Mouse (Mus musculus) forebrain, postnatal 0 days (tissue): ENCODE data around the gene Nol12. TPM values are rescaled to one million over a fixed set of nuclear protein-coding genes. Genes with fewer than 3 reads are reported as not detected.

Experiments used
- ATAC-seq: fragments of 200-750 bp; cut with Nextera tagmentation; 2 replicates; pipeline ENCODE4 v1.8.0; 2017; ENCODE audit warnings: mild to moderate bottlenecking, moderate library complexity
- DNase-seq: peaks from one replicate; pipeline ENCODE4 v3.0.0-alpha.2; 2015
- H3K27ac ChIP-seq: fragments of 300-500 bp; sonication (generic); 2 replicates; pipeline ENCODE4 v1.5.1; 2014; ENCODE audit warnings: low read depth, mild to moderate bottlenecking, antibody characterized with exemption, low read length, moderate library complexity, mixed read lengths
- H3K27me3 ChIP-seq: fragments of 300-500 bp; sonication (generic); 2 replicates; pipeline ENCODE4 v1.6.1; 2014; ENCODE audit warnings: mild to moderate bottlenecking, low read length, mixed read lengths; ENCODE audit not compliant: insufficient read depth
- H3K36me3 ChIP-seq: fragments of 300-500 bp; sonication (generic); 2 replicates; pipeline ENCODE4 v1.6.1; 2014; ENCODE audit warnings: mild to moderate bottlenecking, moderate library complexity; ENCODE audit not compliant: insufficient read depth
- H3K4me1 ChIP-seq: fragments of 300-500 bp; sonication (generic); 2 replicates; pipeline ENCODE4 v1.6.1; 2014; ENCODE audit warnings: antibody characterized with exemption; ENCODE audit not compliant: insufficient read depth
- H3K4me2 ChIP-seq: fragments of 300-500 bp; sonication (generic); 2 replicates; pipeline ENCODE4 v1.6.1; 2014; ENCODE audit warnings: low read depth, mild to moderate bottlenecking, moderate library complexity
- H3K4me3 ChIP-seq: fragments of 300-500 bp; sonication (generic); 2 replicates; pipeline ENCODE4 v1.5.1; 2014; ENCODE audit warnings: low read depth, low read length, mixed read lengths
- H3K9ac ChIP-seq: fragments of 300-500 bp; sonication (generic); 2 replicates; pipeline ENCODE4 v1.6.1; 2014; ENCODE audit warnings: mild to moderate bottlenecking
- H3K9me3 ChIP-seq: fragments of 300-500 bp; sonication (generic); 2 replicates; pipeline ENCODE4 v1.6.1; 2016; ENCODE audit warnings: low read length
- CTCF ChIP-seq: sonication (generic); IDR thresholded peaks from 2 replicates; pipeline ENCODE4 v1.5.1; 2016; ENCODE audit warnings: antibody characterized with exemption, control low read depth, low read depth
- WGBS: fragments of 180-500 bp; shearing (Covaris S2); extraction: QIAGEN DNeasy Blood & Tissue Kit; methylation state at CpG from one replicate; pipeline ENCODE4 v1.1.7; 2014; 5-methylcytosine and 5-hydroxymethylcytosine counted together
- polyA plus RNA-seq: library from polyadenylated mRNA; unstranded; fragments of >200 nt; fragmentation: Nextera tagmentation; extraction: Ambion mirVana; gene quantifications from 2 replicates; pipeline ENCODE4 v1.2.1, GENCODE M21; 2015
- total RNA-seq: library from RNA; depleted of rRNA; stranded (reverse); fragments of >200 nt; gene quantifications from 2 replicates; pipeline ENCODE4 v1.2.3, GENCODE M21; 2014

Gene Nol12
- total and polyA plus RNA-seq, 2 experiments from 2014 or later: 17.6 to 60.3 TPM

DNA sequence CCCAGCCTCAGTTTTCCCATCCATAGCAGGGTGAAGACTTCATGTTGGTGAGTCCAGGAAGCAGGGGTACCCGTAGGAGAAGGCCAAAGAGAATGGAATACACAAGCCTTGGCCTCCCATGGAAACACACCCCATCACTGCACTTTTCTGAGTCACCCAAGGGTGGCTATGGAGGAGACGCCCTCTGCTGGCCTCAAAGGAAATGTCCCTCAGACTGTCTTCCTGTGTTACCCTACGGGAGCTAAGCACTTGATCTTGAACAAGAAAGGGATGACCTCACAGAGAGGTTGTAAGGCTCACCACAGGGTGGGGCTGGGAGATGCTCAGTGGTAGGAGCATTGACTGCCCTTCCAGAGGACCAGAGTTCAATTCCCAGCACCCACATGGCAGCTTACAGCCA lies 3.2 kb upstream of the Nol12 start:
- Histone ChIP-seq H3K27ac (no peak overlapping the region), H3K4me2 (no peak overlapping the region), H3K9ac (no peak overlapping the region), H3K36me3 (peaks cover 2% of the 10 kb centered on the region; the same call in 1 of the 2 replicates), H3K27me3 (no peaks in the 10 kb centered on the region), H3K4me3 (no peak overlapping the region), H3K9me3 (no peaks in the 10 kb centered on the region), H3K4me1 (peaks cover 9% of the 10 kb centered on the region)
- TF ChIP-seq CTCF: peak; percentile 59
- DNase-seq (no peak), ATAC-seq (no peak)
- 14% methylated on average over 3 of the region's 3 CpGs for WGBS

- no peak overlapping the region for H3K4me3 ChIP-seq
- WGBS: 92% methylated on average over 12 of the region's 12 CpGs
- no peaks in the 10 kb centered on the region for H3K27me3 ChIP-seq
- H3K9ac ChIP-seq: no peak overlapping the region
- H3K4me1 ChIP-seq: peaks cover 3% of the 10 kb centered on the region
- no peak overlapping the region for H3K4me2 ChIP-seq
- ATAC-seq: no peak
- DNase-seq: no peak
- H3K9me3 ChIP-seq: no peaks in the 10 kb centered on the region
- no peak for TF ChIP-seq CTCF
- no peak overlapping the region for H3K27ac ChIP-seq
- H3K36me3 ChIP-seq: peaks cover 48% of the 10 kb centered on the region
Measured at GRCm38 (mm10) chr15:78936403-78936802, 1.7 kb downstream of the Nol12 start.

DNA sequence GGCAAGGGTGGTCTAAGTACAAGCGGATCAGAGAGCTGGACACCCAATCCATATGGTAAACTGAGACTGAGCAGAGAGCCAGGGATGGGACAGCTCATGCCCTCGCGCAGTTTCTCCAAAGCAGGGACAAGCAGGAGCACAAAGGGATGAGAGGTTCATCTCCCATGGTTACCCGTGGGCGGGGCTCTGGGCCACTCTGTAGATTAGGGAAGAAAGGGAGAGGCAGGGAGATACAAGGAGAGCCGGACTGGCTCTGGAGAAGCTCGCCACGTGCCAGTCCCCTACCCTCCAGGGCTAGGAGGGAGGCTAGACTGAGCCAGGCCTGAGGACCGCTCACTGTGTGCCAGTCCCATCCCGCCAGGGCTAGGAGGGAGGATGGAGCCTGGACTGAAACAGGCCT lies 2.6 kb downstream of the Nol12 start:
- Histone ChIP-seq H3K27me3 (no peaks in the 10 kb centered on the region), H3K9ac (no peak overlapping the region), H3K36me3 (peaks cover 50% of the 10 kb centered on the region), H3K4me2 (no peak overlapping the region), H3K4me1 (peaks cover 3% of the 10 kb centered on the region), H3K4me3 (no peak overlapping the region), H3K27ac (no peak overlapping the region), H3K9me3 (no peaks in the 10 kb centered on the region)
- DNase-seq: no peak
- no peak for ATAC-seq
- TF ChIP-seq CTCF: no peak
- 88% methylated on average over 10 of the region's 10 CpGs for WGBS

GRCm38 (mm10) chr15:78937963-78938362 lies 3.2 kb downstream of the Nol12 start:
- no peak overlapping the region for H3K27ac ChIP-seq
- 64% methylated on average over 2 of the region's 2 CpGs for WGBS
- H3K36me3 ChIP-seq: peaks cover 50% of the 10 kb centered on the region
- no peak overlapping the region for H3K4me3 ChIP-seq
- H3K27me3 ChIP-seq: no peaks in the 10 kb centered on the region
- DNase-seq (no peak), ATAC-seq (no peak)
- no peak overlapping the region for H3K4me2 ChIP-seq
- no peak overlapping the region for H3K9ac ChIP-seq
- peaks cover 3% of the 10 kb centered on the region for H3K4me1 ChIP-seq
- H3K9me3 ChIP-seq: no peaks in the 10 kb centered on the region
- no peak for TF ChIP-seq CTCF

GRCm38 (mm10) chr15:78940325-78940724 lies 5.6 kb downstream of the Nol12 start:
- no peak for DNase-seq
- Histone ChIP-seq H3K27me3 (no peaks in the 10 kb centered on the region), H3K4me3 (no peak overlapping the region), H3K4me1 (no peaks in the 10 kb centered on the region; the same call in none of the 2 replicates), H3K9ac (no peak overlapping the region), H3K36me3 (peaks cover 50% of the 10 kb centered on the region), H3K4me2 (no peak overlapping the region), H3K27ac (no peak overlapping the region), H3K9me3 (no peaks in the 10 kb centered on the region)
- no peak for TF ChIP-seq CTCF
- 92% methylated on average over 13 of the region's 13 CpGs for WGBS
- no peak for ATAC-seq

DNA sequence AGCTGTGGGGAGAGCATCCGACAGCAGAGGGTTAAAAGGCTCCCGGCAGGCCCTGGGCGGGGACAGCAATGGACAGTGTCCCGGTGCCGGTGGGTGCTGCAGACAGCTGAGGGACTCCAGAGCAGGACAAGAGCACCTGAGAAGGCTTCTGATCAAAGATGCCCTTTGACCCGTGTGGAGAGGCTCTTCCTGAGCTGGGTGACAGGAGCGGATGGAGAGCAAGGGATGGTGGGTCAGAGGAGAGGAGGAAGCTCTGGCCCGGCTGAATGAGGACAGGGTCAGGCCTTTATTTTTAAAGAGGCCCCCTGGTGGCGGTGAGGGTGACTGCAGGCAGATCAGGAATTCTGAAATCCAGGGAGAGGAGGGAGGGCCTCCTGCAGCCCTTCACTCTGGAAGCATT lies 7.9 kb downstream of the Nol12 start:
- H3K4me3 ChIP-seq: no peak overlapping the region
- TF ChIP-seq CTCF: peak; percentile 86
- H3K27ac ChIP-seq: no peak overlapping the region

GRCm38 (mm10) chr15:78946232-78946631 lies 11.5 kb downstream of the Nol12 start:
- DNase-seq (no peak), ATAC-seq (no peak)
- H3K27ac ChIP-seq: no peak overlapping the region
- H3K9me3 ChIP-seq: no peaks in the 10 kb centered on the region
- H3K4me1 ChIP-seq: peaks cover 11% of the 10 kb centered on the region; the same call in 1 of the 2 replicates
- 35% methylated on average over 7 of the region's 7 CpGs for WGBS
- no peaks in the 10 kb centered on the region for H3K27me3 ChIP-seq
- H3K4me3 ChIP-seq: no peak overlapping the region
- no peak overlapping the region for H3K9ac ChIP-seq
- TF ChIP-seq CTCF: no peak
- H3K4me2 ChIP-seq: no peak overlapping the region
- peaks cover 7% of the 10 kb centered on the region; the same call in 1 of the 2 replicates for H3K36me3 ChIP-seq

More for the DNA sequence above, 7.9 kb downstream of the Nol12 start:
- ATAC-seq: peak; percentile 57
- 2% methylated on average over 9 of the region's 9 CpGs for WGBS
- no peaks in the 10 kb centered on the region for H3K4me1 ChIP-seq
- peak overlapping the region; percentile 40; the same call in 1 of the 2 replicates for H3K4me2 ChIP-seq
- H3K36me3 ChIP-seq: peaks cover 38% of the 10 kb centered on the region
- DNase-seq: peak; percentile 84
- no peaks in the 10 kb centered on the region for H3K9me3 ChIP-seq
- no peaks in the 10 kb centered on the region for H3K27me3 ChIP-seq
- H3K9ac ChIP-seq: peak overlapping the region; percentile 22; the same call in 1 of the 2 replicates

DNA sequence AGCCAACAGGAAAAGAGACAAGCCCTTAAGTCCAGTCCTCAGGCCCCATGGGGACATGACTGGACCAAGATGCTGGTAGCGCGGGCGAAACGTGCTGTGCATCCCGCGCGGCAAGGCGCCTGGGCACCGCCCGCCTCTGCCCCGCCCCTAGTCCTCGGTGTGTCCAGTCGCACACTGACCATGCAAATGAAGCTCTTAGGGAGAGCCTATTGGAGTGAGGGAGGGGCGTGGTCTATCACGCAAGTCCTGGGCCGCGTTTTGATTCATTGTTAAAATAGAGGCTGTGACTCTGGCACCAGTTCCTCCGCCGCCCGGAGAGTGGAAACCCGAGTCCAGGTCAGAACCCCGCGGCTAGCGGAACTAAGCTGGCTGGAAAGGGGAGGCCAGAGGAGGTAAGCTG lies 12.9 kb downstream of the Nol12 start, which contains the start of gene Triobp:
Gene Triobp (plus strand): TSS at position 68 of the 400 bp plus-strand sequence.
- Histone ChIP-seq H3K27ac (peak within 1 kb of the TSS; percentile 73), H3K9ac (peak within 1 kb of the TSS; percentile 86), H3K4me3 (peak within 1 kb of the TSS; percentile 77), H3K4me1 (peaks cover 11% of the 10 kb centered on the region; the same call in 1 of the 2 replicates), H3K9me3 (no peaks in the 10 kb centered on the region), H3K4me2 (peak within 1 kb of the TSS; percentile 76), H3K36me3 (peaks cover 11% of the 10 kb centered on the region; the same call in 1 of the 2 replicates), H3K27me3 (no peaks in the 10 kb centered on the region)
- DNase-seq (peak; percentile 92), ATAC-seq (peak; percentile 97)
- no peak for TF ChIP-seq CTCF
- WGBS: 1% methylated on average over 24 of the region's 24 CpGs
